Mouse (Mus musculus) testis, adult 2 months (tissue): ENCODE data around the gene Car10.

ENCODE experiments used
- CTCF ChIP-seq: fragments of 200-500 bp; IDR thresholded peaks from 2 replicates; pipeline ENCODE4 v1.5.1; 2012; ENCODE audit warnings: low read depth, mild to moderate bottlenecking, inconsistent platforms, low read length, moderate library complexity; ENCODE audit not compliant: control insufficient read depth, insufficient read depth, insufficient replicate concordance
- POLR2A ChIP-seq: fragments of 200-500 bp; IDR thresholded peaks from 2 replicates; pipeline ENCODE4 v1.6.1; 2012; ENCODE audit warnings: low read depth, mild to moderate bottlenecking, inconsistent platforms, low read length, moderate library complexity; ENCODE audit not compliant: control insufficient read depth

DNA sequence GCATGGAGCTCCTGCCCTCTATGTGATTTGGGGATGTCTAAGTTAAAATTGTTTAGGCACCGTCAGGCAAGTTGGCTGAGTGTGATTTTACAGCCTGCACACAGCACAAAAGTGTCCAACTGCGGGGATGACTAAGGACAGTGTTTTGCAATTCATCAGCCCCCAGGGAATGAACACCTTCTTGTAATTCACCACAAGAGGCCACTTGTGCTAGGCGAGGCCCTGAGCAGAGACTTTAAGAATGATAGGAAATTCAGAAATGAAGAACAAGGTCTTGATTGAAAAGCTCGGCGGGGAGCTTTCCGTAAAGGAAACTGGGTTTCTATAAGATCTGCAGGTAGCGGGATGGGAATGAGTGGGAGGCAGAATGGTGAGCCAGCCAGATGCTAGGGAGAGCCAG is 510.9 kb downstream of the Car10 start:
- TF ChIP-seq POLR2A, result no peak
- TF ChIP-seq CTCF, result no peak
